Mouse (Mus musculus): ENCODE results near the gene Lgals3bp. TPM values are rescaled to one million over a fixed set of nuclear protein-coding genes. Genes with fewer than 3 reads are reported as not detected.

The Lgals3bp gene
- total RNA-seq, 1 experiment: 1.5 TPM

GRCm38 (mm10) chr11:118420261-118420660 lies 18.4 kb upstream of the Lgals3bp start:
- no peak overlapping the region for H3K9ac ChIP-seq (ENCODE audit: insufficient read depth, low read depth, low read length, poor library complexity, severe bottlenecking)
- no peak overlapping the region for H3K27ac ChIP-seq (ENCODE audit: insufficient read depth, low read depth, low read length, poor library complexity, severe bottlenecking)
- peaks cover 0 to 4% of the 10 kb centered on the region in 2 experiments; a peak in 1 of 4 replicates for H3K4me1 ChIP-seq (ENCODE audit: control insufficient read depth in 2 of 2, insufficient read depth in 2 of 2, low read length in 2 of 2, poor library complexity in 1 of 2)
- in situ Hi-C loops (cut with MboI; ENCODE audit: low sequenced_read_pairs in 2 of 2, unreplicated experiment in 2 of 2): no loop called here
- H3K4me3 ChIP-seq (ENCODE audit: insufficient read depth in 1 of 2, low read depth in 1 of 2, low read length in 2 of 2, poor library complexity in 1 of 2, severe bottlenecking in 1 of 2): no peak overlapping the region
- DNase-seq (ENCODE audit: low read depth, low spot score): no peak
- no peaks in the 10 kb centered on the region for H3K9me3 ChIP-seq (ENCODE audit: control insufficient read depth, insufficient read depth, low read depth, low read length)
- no peaks in the 10 kb centered on the region; the same call in 1 of the 2 replicates for H3K36me3 ChIP-seq (ENCODE audit: control insufficient read depth, insufficient read depth, low read length, poor library complexity, severe bottlenecking)
- no peak for TF ChIP-seq ZC3H11A (IDR thresholded peaks at IDR 0.05; ENCODE audit: borderline replicate concordance, low read depth, low read length)
- no peak for TF ChIP-seq CHD2 (IDR thresholded peaks at IDR 0.05; ENCODE audit: low read depth, low read length)
- TF ChIP-seq HCFC1 (IDR thresholded peaks at IDR 0.05; ENCODE audit: borderline replicate concordance, insufficient read depth, low read length): no peak
- TF ChIP-seq MAFK (IDR thresholded peaks at IDR 0.05; ENCODE audit: insufficient read depth, low read depth, low read length): no peak
- TF ChIP-seq ZNF384 (IDR thresholded peaks at IDR 0.05; ENCODE audit: low read depth, low read length): no peak

GRCm38 (mm10) chr11:118418834-118419504 lies 17.1 kb upstream of the Lgals3bp start, which contains the start of gene Cant1:
Gene Cant1, minus strand, starts transcription at chr11:118419086.
- TF ChIP-seq ZNF384 (IDR thresholded peaks at IDR 0.05; ENCODE audit: low read depth, low read length): no peak
- TF ChIP-seq MAFK (IDR thresholded peaks at IDR 0.05; ENCODE audit: insufficient read depth, low read depth, low read length): no peak
- TF ChIP-seq HCFC1 (IDR thresholded peaks at IDR 0.05; ENCODE audit: borderline replicate concordance, insufficient read depth, low read length): peak; percentile 99
- TF ChIP-seq ZC3H11A (IDR thresholded peaks at IDR 0.05; ENCODE audit: borderline replicate concordance, low read depth, low read length): no peak
- no peak for TF ChIP-seq CHD2 (IDR thresholded peaks at IDR 0.05; ENCODE audit: low read depth, low read length)
- 0 out of 2 replicates have a peak within 1 kb of the TSS, but pooled peaks have one; percentile 28 for H3K27ac ChIP-seq (ENCODE audit: insufficient read depth, low read depth, low read length, poor library complexity, severe bottlenecking)
- in situ Hi-C loops (cut with MboI; ENCODE audit: low sequenced_read_pairs in 2 of 2, unreplicated experiment in 2 of 2): no loop called here
- DNase-seq (ENCODE audit: low read depth, low spot score): peak; percentile 98
- no peaks in the 10 kb centered on the region for H3K9me3 ChIP-seq (ENCODE audit: control insufficient read depth, insufficient read depth, low read depth, low read length)
- H3K36me3 ChIP-seq (ENCODE audit: control insufficient read depth, insufficient read depth, low read length, poor library complexity, severe bottlenecking): no peaks in the 10 kb centered on the region; the same call in 1 of the 2 replicates
- H3K9ac ChIP-seq (ENCODE audit: insufficient read depth, low read depth, low read length, poor library complexity, severe bottlenecking): peak within 1 kb of the TSS; percentile 95
- H3K4me1 ChIP-seq (ENCODE audit: control insufficient read depth in 2 of 2, insufficient read depth in 2 of 2, low read length in 2 of 2, poor library complexity in 1 of 2): peaks cover 0 to 4% of the 10 kb centered on the region in 2 experiments; a peak in 1 of 4 replicates
- H3K4me3 ChIP-seq (ENCODE audit: insufficient read depth in 1 of 2, low read depth in 1 of 2, low read length in 2 of 2, poor library complexity in 1 of 2, severe bottlenecking in 1 of 2): peak within 1 kb of the TSS; percentile 88 to 89

GRCm38 (mm10) chr11:118418442-118418833 lies 16.5 kb upstream of the Lgals3bp start:
- in situ Hi-C loops (cut with MboI; ENCODE audit: low sequenced_read_pairs in 2 of 2, unreplicated experiment in 2 of 2): no loop called here
- H3K4me3 ChIP-seq (ENCODE audit: insufficient read depth in 1 of 2, low read depth in 1 of 2, low read length in 2 of 2, poor library complexity in 1 of 2, severe bottlenecking in 1 of 2): peak overlapping the region; percentile 88 to 89
- no peaks in the 10 kb centered on the region for H3K9me3 ChIP-seq (ENCODE audit: control insufficient read depth, insufficient read depth, low read depth, low read length)
- no peak for DNase-seq (ENCODE audit: low read depth, low spot score)
- no peaks in the 10 kb centered on the region; the same call in 1 of the 2 replicates for H3K36me3 ChIP-seq (ENCODE audit: control insufficient read depth, insufficient read depth, low read length, poor library complexity, severe bottlenecking)
- H3K4me1 ChIP-seq (ENCODE audit: control insufficient read depth in 2 of 2, insufficient read depth in 2 of 2, low read length in 2 of 2, poor library complexity in 1 of 2): peaks cover 0 to 4% of the 10 kb centered on the region in 2 experiments; a peak in 1 of 4 replicates
- no peak overlapping the region for H3K27ac ChIP-seq (ENCODE audit: insufficient read depth, low read depth, low read length, poor library complexity, severe bottlenecking)
- TF ChIP-seq ZC3H11A (IDR thresholded peaks at IDR 0.05; ENCODE audit: borderline replicate concordance, low read depth, low read length): no peak
- H3K9ac ChIP-seq (ENCODE audit: insufficient read depth, low read depth, low read length, poor library complexity, severe bottlenecking): peak overlapping the region; percentile 95

- Histone ChIP-seq H3K9me3 (ENCODE audit: control insufficient read depth, insufficient read depth, low read depth, low read length) (no peaks in the 10 kb centered on the region), H3K9ac (ENCODE audit: insufficient read depth, low read depth, low read length, poor library complexity, severe bottlenecking) (no peak overlapping the region), H3K27ac (ENCODE audit: insufficient read depth, low read depth, low read length, poor library complexity, severe bottlenecking) (no peak overlapping the region), H3K36me3 (ENCODE audit: control insufficient read depth, insufficient read depth, low read length, poor library complexity, severe bottlenecking) (no peaks in the 10 kb centered on the region; the same call in 1 of the 2 replicates), H3K4me3 (ENCODE audit: insufficient read depth in 1 of 2, low read depth in 1 of 2, low read length in 2 of 2, poor library complexity in 1 of 2, severe bottlenecking in 1 of 2) (peak overlapping the region in 1 of 2 experiments; percentile 16; a peak in 1 of 4 replicates), H3K4me1 (ENCODE audit: control insufficient read depth in 2 of 2, insufficient read depth in 2 of 2, low read length in 2 of 2, poor library complexity in 1 of 2) (peaks cover 0 to 4% of the 10 kb centered on the region in 2 experiments; a peak in 1 of 4 replicates)
- TF ChIP-seq CHD2 (IDR thresholded peaks at IDR 0.05; ENCODE audit: low read depth, low read length) (no peak), HCFC1 (IDR thresholded peaks at IDR 0.05; ENCODE audit: borderline replicate concordance, insufficient read depth, low read length) (no peak), MAFK (IDR thresholded peaks at IDR 0.05; ENCODE audit: insufficient read depth, low read depth, low read length) (no peak), ZC3H11A (IDR thresholded peaks at IDR 0.05; ENCODE audit: borderline replicate concordance, low read depth, low read length) (no peak), ZNF384 (IDR thresholded peaks at IDR 0.05; ENCODE audit: low read depth, low read length) (no peak)
- in situ Hi-C loops (cut with MboI; ENCODE audit: low sequenced_read_pairs in 2 of 2, unreplicated experiment in 2 of 2): no loop called here
- no peak for DNase-seq (ENCODE audit: low read depth, low spot score)
Observed at GRCm38 (mm10) chr11:118417496-118417895, 15.6 kb upstream of the Lgals3bp start.

Data from ES-E14 (cell line).